Mouse (Mus musculus) regulatory T cell (primary cell): Measurements from ENCODE around the gene Dnaja3.

ENCODE experiments used
- in situ Hi-C: fragments of 300-600 bp; cut with MboI, MseI; formaldehyde crosslinking; loops from one replicate; pipeline ENCODE4 v1.15.1; 2025; ENCODE audit warnings: high pct_unique_total_duplicates

Gene Dnaja3

DNA sequence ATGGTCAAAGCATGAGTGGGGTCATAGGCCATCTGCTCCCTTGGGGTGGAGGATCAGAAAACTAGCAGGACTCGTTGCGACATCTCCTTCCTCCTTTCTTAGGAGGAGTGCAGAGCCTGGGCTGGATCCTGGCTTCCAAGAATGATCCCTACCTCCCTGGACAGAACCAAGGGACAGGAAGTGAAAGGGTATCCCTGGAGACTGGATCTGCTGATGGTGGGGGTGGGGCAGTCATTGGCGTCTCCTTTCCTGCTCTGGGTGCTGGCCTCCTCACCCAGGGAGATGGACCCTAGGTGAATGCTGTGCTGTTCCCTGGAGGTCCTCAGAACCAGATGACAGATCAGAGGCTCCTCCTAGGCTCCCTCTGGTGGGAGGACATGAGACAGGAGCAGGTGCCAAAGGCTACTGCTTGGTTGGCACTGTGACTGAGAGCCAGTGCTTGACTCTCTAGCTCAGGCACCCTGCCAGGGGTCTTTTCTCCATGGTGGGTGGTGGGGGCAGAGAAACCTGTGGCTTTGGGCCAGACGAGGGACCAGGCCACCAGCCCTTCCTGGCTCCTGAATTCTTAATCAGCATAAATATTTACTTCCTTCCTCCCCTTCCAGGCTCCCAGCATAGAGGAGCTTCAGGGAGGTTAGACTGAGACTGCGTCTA is 33.2 kb upstream of the Dnaja3 start:
- in situ Hi-C loops = loop anchor here (5.0 kb wide), 1 partner anchor 124 kb away; no protein-coding TSS in a partner anchor

- in situ Hi-C loops = loop anchor here (5.0 kb wide), 1 partner anchor 126 kb away; no protein-coding TSS in a partner anchor
Observed at GRCm38 (mm10) chr16:4607818-4608531, 31.8 kb upstream of the Dnaja3 start.

DNA sequence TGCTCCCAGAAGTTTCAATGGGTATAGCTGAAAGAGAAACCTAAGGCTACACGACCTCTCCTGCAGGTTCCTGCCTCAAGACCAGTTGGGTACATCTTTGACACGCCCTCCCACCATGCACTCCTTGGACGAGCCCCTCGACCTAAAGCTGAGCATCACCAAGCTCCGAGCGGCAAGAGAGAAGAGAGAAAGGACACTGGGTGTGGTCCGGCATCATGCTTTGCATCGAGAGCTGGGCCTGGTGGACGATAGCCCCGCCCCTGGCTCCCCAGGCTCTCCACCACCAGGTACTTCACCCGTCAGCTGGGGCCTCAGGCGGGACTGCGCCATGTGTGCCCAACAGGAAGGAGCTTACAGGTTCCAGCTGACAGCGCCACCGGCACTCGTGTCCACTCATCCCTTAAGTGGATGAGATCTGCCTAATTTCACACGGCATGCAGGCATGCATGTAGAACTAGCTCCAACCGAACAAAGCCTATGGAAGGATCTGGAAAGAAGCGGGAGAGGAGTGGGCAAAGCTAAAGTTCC is 31.2 kb upstream of the Dnaja3 start:
- in situ Hi-C loops = loop anchor here (5.0 kb wide), 1 partner anchor 126 kb away; no protein-coding TSS in a partner anchor

GRCm38 (mm10) chr16:4611193-4611592 is 28.6 kb upstream of the Dnaja3 start:
- in situ Hi-C loops = loop anchor here (5.0 kb wide), 2 partner anchors 44 to 304 kb away; no protein-coding TSS in a partner anchor

GRCm38 (mm10) chr16:4611676-4612075 is 28.1 kb upstream of the Dnaja3 start:
- in situ Hi-C loops = loop anchor here (5.0 kb wide), 2 partner anchors 44 to 304 kb away; no protein-coding TSS in a partner anchor

DNA sequence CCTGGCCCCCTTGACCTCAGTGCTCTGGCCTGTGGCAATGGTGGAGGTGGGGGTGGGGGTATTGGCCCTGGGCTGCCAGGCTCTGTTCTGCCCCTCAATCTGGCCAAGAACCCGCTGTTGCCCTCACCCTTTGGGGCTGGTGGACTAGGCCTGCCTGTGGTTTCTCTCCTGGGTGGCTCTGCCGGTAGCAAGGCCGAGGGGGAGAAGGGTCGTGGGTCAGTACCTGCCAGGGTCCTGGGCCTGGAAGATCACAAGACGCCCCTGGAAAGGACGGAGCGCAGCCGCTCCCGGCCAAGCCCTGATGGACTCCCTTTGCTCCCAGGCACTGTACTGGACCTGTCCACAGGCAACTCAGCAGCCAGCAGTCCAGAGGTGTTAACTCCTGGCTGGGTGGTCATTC is 26.1 kb upstream of the Dnaja3 start:
- in situ Hi-C loops = loop anchor here (5.0 kb wide), 2 partner anchors 46 to 306 kb away; no protein-coding TSS in a partner anchor

- in situ Hi-C loops = loop anchor here (5.0 kb wide), 2 partner anchors 47 to 307 kb away; no protein-coding TSS in a partner anchor
Observed at GRCm38 (mm10) chr16:4614639-4615038, 25.1 kb upstream of the Dnaja3 start.

DNA sequence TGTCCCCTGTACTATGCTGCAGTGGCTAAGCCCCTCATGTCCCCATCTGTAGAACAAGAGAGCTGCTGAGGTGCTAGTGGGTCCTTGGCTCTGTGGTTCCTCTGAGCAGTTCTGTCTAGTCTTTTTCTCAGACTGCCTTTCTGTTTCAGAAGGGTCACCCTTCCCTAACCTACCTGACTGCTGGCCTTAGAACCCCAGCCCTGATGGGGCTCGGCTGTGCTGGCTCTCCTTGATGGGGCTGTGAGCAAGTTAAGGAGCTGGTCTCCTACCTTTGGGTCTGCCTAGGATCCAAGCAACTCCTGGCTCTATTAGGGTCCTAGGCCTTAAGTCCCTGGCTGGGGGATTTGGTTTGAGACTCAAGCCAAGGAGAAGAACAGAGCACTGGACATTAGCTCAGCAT is 24.5 kb upstream of the Dnaja3 start:
- in situ Hi-C loops = no loop called here

DNA sequence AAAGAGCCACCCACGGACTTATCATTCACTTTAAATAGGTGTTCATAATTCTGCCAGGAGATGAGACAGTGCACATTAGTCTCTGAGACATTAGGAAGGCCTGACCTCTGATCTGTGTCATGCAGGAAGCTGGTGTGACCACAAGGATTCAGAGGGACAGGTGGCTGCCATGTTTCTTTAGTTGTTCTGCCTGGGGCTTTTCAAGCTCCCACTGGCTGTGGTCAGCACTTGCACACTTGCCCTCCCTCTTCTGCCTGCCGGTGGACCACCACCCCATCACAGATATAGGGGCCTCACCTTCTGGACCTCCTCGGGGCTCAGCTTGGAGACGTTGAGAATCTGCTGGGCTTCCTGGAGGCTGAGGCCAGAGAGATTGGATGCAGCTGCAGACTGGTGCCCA is 23.0 kb upstream of the Dnaja3 start:
- in situ Hi-C loops = no loop called here

DNA sequence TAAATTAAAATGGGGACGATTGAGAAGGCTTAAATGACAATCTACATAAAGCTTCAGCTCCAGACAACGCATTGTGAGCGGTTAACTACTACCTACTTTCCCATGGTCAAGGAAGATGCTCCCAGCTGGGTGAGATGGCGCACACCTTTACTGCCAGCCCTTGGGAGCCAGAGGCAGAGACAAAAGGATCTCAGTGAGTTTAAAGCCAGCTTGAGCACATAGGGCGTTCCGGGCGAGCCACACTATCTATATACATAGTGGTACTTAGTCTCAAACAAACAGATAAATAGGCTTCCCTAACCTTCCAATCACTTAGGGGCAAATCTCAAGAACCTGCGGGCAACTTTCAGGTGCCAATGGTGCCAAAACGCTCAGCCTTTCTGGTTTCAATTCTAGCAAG is 15.7 kb upstream of the Dnaja3 start:
- in situ Hi-C loops = no loop called here

DNA sequence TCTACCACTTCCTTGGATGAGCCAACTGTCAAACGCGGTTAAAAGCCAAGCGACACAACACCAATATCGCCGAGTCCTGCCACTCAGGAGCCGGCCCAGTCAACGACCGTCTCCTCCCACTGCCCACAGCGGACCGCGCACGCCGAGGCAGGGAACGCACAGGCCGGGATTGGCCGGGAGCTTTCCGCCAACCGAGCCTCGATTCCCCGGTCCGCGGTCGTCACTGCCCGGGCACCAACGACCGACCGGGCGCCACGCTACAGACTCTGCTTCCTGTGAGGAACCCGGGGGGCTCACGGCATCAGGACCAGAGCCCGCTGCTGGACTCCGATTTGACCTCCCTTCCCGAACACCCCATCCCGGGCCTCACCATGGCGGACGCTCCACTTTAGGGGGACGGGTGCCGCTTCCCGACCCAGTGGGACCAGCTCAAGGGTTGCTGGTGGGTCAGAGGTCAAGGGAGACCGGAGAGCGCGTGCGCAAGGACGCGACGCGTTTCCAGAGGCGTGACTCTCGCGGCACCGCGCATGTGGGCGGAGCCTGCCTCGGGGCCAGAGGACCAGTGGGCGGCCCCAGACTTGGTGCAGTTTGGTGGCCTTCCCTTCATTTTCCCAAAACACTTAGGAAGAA is 15.2 kb upstream of the Dnaja3 start, which contains the start of gene Pam16:
Pam16 (minus strand) TSS at position 508 of the 630 bp plus-strand sequence.
- in situ Hi-C loops = no loop called here

DNA sequence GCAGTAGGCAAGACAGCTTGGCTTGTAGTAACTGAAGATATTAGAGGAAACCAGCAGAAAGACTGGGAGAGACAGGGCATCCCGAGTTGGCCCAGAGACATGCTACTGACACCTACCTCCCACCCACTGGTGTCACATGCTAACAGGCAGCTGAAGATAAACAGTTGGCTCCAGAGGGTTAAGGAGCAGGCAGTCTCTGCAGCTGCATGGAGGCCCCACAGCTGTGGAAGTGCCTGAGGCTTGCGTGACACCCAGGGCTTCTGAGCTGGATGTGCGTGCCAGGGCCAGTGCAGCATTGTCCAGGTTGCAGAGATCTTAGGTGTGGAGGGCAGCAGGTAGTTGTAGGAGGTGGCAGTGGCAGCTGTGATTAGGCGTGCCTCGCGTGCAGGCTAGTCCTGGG is 12.7 kb upstream of the Dnaja3 start:
- in situ Hi-C loops = no loop called here

- in situ Hi-C loops = no loop called here
Observed at GRCm38 (mm10) chr16:4628898-4629419, 10.8 kb upstream of the Dnaja3 start.

DNA sequence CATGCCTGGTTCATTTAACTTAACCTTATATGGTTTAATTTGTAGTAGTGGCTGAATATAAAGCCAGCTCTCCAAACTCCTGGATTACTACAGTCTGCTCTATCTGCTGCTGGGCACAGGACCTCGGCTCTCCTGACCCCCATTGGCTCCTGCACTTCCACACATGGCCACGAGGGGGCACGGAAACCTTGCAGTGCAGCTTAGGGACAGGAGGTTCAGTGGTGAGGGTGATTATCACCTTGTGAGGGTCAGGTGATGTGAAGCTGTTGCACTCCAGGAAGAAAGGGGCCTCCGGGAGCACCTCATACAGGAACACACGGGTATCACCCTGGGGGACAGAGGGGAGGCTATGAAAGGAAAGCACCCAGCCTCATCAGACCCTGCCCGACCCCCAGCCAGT is 9.8 kb upstream of the Dnaja3 start:
- in situ Hi-C loops = loop anchor here (5.0 kb wide), 1 partner anchor 37 kb away; no protein-coding TSS in a partner anchor

GRCm38 (mm10) chr16:4632050-4632449 is 7.7 kb upstream of the Dnaja3 start:
- in situ Hi-C loops = loop anchor here (5.0 kb wide), 1 partner anchor 35 kb away; no protein-coding TSS in a partner anchor

- in situ Hi-C loops = loop anchor here (5.0 kb wide), 1 partner anchor 34 kb away; no protein-coding TSS in a partner anchor
Observed at GRCm38 (mm10) chr16:4633661-4634060, 6.1 kb upstream of the Dnaja3 start.

DNA sequence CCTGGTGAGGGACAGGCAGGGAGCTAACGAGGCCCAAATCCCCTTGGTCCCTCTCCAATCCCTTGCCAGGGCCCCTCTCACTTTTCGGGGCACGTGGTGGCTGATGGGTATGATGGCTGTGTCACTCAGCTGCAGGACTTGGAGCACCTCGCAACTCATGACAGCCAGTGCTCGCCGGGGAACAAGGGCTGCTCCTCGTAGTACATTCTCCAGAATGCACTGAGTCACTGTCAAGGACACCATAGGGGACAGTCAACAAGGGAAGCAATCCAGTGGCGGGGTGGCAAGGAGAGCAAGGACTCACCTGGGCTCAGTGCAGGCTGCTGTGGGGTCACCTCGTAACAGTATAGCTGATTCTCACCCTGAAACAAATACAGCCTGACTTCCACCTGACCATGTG is 5.1 kb upstream of the Dnaja3 start:
- in situ Hi-C loops = loop anchor here (5.0 kb wide), 1 partner anchor 33 kb away; no protein-coding TSS in a partner anchor

- in situ Hi-C loops = no loop called here
Observed at GRCm38 (mm10) chr16:4635760-4636159, 4.0 kb upstream of the Dnaja3 start.

- in situ Hi-C loops = no loop called here
Observed at GRCm38 (mm10) chr16:4638891-4639390, 848 bp upstream of the Dnaja3 start.

- in situ Hi-C loops = no loop called here
Observed at GRCm38 (mm10) chr16:4640267-4641005, 647 bp downstream of the Dnaja3 start.
